Mouse (Mus musculus) cerebellum, postnatal 4 days (tissue): ENCODE results near the gene Dcun1d4.
A peak's percentile ranks its signal among the peaks of the same experiment; 100 is the strongest.

Experiments used
- DNase-seq, 2 experiments: peaks; one replicate each; pipeline ENCODE4 v3.0.0; 2022; ENCODE audit warnings: low spot score in 2 of 2, mixed read lengths in 1 of 2

Dcun1d4 gene

GRCm38 (mm10) chr5:73498559-73498958 is 17.8 kb downstream of the Dcun1d4 start:
- no peak for DNase-seq

DNA sequence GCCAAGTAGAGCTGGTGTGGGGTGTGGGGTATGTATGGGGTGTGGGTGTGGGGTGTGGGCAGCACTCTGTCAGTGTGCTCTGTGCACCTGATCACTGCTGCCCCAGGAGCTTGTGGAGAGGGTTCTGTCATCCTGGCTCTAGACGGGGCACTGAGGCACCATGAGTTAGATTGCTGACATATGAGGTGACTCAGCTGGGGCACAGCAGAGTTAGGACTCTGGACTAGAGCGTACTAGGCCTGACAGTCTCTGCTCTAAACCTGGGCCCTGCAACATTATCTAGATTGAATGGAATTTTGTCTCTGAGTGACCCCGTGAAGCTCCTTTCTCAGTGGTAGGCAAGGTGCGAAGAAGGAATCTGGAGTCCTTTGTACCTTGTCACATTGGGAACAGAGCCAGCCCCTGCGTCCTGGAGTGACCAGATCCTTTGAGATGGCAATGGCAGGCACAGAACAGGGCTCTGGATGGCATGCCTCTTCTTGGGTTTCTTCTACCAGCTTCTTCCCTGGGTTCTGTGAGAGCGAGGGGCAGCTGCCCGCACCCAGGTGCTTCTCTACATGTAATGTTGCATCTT is 20.2 kb downstream of the Dcun1d4 start:
- DNase-seq, result no peak

GRCm38 (mm10) chr5:73502422-73502821 is 21.6 kb downstream of the Dcun1d4 start:
- no peak for DNase-seq

DNA sequence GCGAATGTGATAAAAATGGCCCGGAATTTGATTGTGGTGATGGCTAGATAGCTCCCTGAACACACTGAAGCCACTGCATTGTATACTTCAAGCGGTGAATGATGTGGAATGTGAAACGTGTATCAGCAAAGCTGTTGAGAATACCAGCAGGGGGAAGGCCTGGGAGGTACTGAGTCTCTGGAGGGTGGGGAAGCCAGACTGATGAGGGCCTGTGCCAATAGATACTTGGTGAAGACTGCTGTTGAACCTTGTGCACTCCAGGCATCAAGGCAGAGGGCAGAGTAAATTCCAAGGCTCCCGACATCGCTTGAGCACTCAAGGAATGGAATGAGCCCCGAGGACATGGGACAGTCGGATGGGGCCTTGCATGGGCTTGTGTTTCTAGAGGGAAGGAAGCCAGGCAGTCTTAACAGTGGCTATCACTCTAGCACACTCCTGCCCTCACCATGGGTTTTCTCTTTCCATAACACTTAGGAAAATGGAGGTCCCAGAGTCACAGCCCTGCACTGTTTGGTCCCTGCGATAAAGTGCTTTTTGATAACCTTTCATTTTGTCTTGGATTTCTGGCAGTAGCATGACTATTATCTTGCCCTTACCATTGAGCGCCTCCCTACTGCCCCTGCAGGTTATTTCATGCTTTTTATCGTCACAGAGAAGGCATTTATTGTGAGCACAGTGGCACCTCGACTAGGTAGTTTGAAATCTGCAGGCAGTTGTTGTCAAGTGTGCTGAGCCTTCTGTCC is 22.4 kb downstream of the Dcun1d4 start:
- no peak for DNase-seq

GRCm38 (mm10) chr5:73511074-73511473 is 30.3 kb downstream of the Dcun1d4 start:
- DNase-seq, result no peak

DNA sequence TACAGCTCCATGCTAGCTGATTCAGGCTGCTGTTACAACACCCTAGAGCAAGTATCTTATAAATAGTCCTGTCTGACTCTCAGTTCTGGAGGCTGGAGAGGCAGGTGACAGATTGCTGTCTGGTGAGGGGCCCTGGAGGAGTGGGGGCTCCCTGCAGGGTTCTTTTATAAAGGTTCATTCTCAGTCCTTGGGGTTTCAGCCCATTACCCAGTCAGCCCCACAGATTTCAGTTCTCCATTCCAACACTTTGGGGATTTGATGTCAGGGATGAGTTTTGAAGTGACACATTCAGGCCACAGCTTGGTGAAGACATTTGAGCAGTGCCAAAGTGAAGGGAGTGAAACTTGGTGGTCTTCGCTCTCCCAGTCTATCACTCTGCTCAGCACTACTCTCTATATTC is 31.4 kb downstream of the Dcun1d4 start:
- no peak for DNase-seq

DNA sequence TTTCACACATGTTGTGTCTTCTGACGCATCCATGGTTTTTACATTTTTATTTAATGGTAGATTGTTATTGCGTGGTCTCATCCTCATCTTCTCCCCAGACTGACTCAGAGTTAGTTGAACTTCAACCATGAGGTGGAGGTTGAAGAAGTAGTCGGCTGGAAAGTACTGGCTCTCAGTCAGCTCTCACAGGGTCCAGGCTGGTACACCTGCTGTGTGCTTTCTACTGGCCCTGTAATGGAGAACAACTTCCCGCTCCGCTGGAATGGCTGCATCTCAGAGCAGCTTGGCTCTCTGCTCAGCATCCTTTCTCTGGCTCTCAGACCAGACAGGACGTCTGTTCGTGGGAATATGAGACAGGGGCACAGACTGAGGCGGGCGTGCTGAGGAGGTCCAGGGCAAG is 31.9 kb downstream of the Dcun1d4 start:
- no peak for DNase-seq

DNA sequence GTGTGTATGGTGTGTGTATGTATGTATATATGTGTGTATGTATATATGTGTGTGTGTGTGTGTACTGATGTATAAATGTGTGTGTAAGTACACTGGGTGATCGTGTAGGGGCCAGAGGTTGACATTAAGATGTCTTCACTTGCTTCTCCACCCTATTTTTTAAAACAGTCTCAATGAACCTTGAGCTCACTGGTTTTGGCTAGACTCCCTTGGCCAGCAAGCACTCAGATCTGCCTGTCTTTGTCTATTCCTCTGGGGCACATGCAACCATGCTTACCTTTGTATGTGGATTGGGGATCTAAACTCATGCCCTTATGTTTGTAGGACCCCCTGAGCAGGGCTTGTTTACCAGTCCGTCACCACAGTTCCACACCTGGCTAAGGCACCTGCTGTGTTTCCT is 33.4 kb downstream of the Dcun1d4 start:
- no peak for DNase-seq

- no peak for DNase-seq
Observed at GRCm38 (mm10) chr5:73517299-73517698, 36.5 kb downstream of the Dcun1d4 start.

- DNase-seq, result no peak
Observed at GRCm38 (mm10) chr5:73518424-73519211, 37.8 kb downstream of the Dcun1d4 start.

GRCm38 (mm10) chr5:73520787-73521186 is 40.0 kb downstream of the Dcun1d4 start:
- DNase-seq, result no peak

- no peak for DNase-seq
Observed at GRCm38 (mm10) chr5:73523227-73523626, 42.4 kb downstream of the Dcun1d4 start.

- no peak for DNase-seq
Observed at GRCm38 (mm10) chr5:73524300-73525000, 43.6 kb downstream of the Dcun1d4 start.

- no peak for DNase-seq
Observed at GRCm38 (mm10) chr5:73532222-73532621, 51.4 kb downstream of the Dcun1d4 start.

- no peak for DNase-seq
Observed at GRCm38 (mm10) chr5:73532879-73533278, 52.1 kb downstream of the Dcun1d4 start.

GRCm38 (mm10) chr5:73537669-73538068 is 56.9 kb downstream of the Dcun1d4 start:
- DNase-seq, result no peak

GRCm38 (mm10) chr5:73538586-73539298 is 57.9 kb downstream of the Dcun1d4 start:
- no peak for DNase-seq

DNA sequence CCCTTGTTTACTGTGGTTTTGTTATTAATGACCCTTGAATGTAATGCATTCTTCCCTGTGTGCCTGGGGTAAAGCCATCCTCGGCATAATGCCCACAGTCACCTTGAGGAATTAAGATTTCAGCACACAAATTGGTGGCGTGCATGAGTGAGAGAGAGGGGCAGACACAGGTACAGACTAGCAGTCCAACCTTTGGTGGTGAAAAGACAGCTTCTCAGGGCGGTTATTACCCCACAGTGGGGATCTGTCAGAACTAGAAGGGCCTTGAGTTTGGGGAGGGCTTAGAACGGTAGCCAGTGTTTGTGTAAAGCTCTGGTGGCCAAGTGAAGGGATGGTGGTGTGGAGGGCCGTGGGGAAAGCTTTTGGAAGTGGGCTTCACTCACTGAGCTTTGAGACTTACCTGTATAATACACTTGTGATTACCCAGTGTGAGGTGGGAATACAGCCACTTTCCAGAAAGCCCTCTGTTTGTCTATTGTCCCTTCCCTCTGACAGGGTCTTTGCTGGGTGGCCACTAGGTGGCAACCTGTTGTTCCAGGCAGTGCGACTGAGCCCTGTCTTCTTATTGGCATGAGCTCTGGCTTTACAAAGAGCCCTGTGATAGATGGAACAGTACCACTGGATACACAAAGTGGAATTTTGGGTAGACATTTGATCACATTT is 59.2 kb downstream of the Dcun1d4 start:
- peak in 1 of 2 experiments; percentile 52 for DNase-seq

DNA sequence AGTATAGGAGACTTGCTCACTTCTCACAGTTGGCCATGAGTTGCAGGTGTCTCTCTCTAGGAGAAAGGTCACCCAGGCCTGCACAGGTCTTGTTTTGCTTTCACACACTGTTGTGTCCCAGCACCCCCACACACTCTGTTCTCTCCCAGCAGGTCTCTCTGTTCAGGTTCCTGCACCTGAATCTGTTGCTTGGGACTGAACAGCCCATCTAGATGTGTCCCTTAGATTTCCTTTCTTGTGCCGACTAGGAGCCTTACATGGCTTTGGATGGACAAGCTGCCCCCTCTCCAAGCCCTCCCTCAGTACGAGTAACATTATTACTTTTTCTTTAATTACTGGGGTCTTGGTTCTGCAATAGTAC is 59.7 kb downstream of the Dcun1d4 start:
- DNase-seq, result no peak

DNA sequence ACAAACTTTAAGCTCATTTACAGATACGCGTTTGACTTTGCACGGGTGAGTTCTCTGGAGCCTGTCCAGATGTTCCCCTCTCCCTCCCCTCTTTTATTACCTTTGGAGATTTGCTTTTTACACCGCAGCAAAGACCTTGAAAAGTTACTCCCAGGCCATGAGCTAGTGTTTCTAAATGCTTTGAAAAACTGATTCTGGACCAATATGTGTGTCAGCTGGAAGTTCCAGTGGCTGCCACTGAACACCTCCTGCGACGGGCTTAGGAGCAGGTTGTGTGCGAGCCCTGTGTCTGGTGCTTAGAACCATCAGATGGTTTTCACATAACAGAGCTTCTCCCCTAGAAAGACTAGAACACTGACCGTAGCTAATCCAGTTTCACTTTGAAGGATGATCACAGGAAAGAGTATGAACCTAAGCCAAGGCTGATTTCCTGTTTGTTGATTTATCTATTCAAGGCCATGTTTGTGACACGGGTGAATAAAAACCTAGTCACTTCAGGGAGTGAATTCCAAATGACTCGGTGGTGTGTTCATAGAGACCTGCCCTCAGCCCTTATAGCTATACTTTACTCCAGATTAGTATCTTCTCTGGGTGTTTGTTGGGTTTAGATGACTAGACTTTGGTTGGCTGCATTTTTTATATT is 63.4 kb downstream of the Dcun1d4 start:
- no peak for DNase-seq

- DNase-seq, result no peak
Observed at GRCm38 (mm10) chr5:73545641-73546040, 64.8 kb downstream of the Dcun1d4 start.
